Comparison of ENCODE assay signal across 24 mouse cellular contexts in the genomic region with DNA sequence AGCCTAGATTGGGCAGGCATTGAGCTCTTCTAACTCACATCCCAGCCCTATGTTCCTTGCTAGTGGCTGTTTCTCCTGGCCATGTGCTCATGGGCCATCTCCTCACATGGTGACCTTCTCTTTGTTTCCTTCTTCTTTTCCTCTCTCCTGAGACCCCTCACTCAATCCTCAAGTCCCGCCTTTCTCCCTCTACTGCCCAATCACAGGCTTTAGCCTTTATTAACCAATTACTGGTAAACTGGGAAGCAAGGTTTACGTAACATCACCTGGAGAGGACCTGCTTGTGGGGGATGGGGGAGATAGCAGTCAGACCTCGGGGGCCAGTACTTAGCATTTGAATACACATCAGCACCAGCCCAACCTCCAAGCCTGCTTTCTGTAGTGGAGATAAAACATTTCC. TPM values are rescaled to one million over a fixed set of nuclear protein-coding genes. Genes with fewer than 3 reads are reported as not detected.
DNase-seq lines count a peak whose midpoint lies in the region; ATAC-seq and TF ChIP-seq lines count a peak whose summit lies in the region.
"Had no signal": no experiment of that assay in that cellular context is flagged by ENCODE, and none has a peak within 500 bp of the region (broad histone marks: within the 10 kb centered on the region; RNA-seq: fewer than 3 reads in every experiment).

No protein-coding gene starts in this region.

- H3K36me3 ChIP-seq in hindbrain, embryonic 14.5 days (replicated peaks; ENCODE audit: control insufficient read depth, insufficient read depth) = no peaks in the 10 kb centered on the region
- no peaks in the 10 kb centered on the region for H3K36me3 ChIP-seq in hindbrain, embryonic 11.5 days (ENCODE audit: control insufficient read depth, insufficient read depth, low read length)
- H3K36me3 ChIP-seq in ES-Bruce4 (ENCODE audit: control insufficient read depth, insufficient read depth, low read length, poor library complexity, severe bottlenecking) = no peaks in the 10 kb centered on the region
- no peaks in the 10 kb centered on the region for H3K36me3 ChIP-seq in neural tube, embryonic 14.5 days (ENCODE audit: control insufficient read depth, insufficient read depth, low read length)
- H3K36me3 ChIP-seq: embryonic facial prominence, embryonic 12.5 days; forebrain, embryonic 12.5 days; heart, embryonic 15.5 days; intestine, embryonic 15.5 days; limb, embryonic 15.5 days; liver, embryonic 15.5 days; lung, embryonic 15.5 days; stomach, embryonic 15.5 days had no signal

- H3K9me3 ChIP-seq in hindbrain, embryonic 14.5 days (ENCODE audit: control insufficient read depth, low read length) = no peaks in the 10 kb centered on the region
- no peaks in the 10 kb centered on the region for H3K9me3 ChIP-seq in hindbrain, embryonic 11.5 days (ENCODE audit: control insufficient read depth, low read length)
- H3K9me3 ChIP-seq in ES-Bruce4 (replicated peaks; ENCODE audit: control insufficient read depth, insufficient read depth, low read length, poor library complexity, severe bottlenecking) = no peaks in the 10 kb centered on the region
- no peaks in the 10 kb centered on the region for H3K9me3 ChIP-seq in neural tube, embryonic 14.5 days (ENCODE audit: control insufficient read depth, low read length)
- H3K9me3 ChIP-seq: embryonic facial prominence, embryonic 12.5 days; heart, embryonic 15.5 days; intestine, embryonic 15.5 days; limb, embryonic 15.5 days; liver, embryonic 15.5 days; lung, embryonic 15.5 days; stomach, embryonic 15.5 days had no signal

- no peak for TF ChIP-seq CTCF in ES-Bruce4 (IDR thresholded peaks at IDR 0.05; ENCODE audit: low read depth, low read length)
- TF ChIP-seq CTCF in brain, embryonic 14.5 days (IDR thresholded peaks at IDR 0.05; ENCODE audit: borderline replicate concordance, extremely low read depth, insufficient read depth, insufficient read length) = no peak

- no peak for TF ChIP-seq POLR2A in ES-Bruce4 (IDR thresholded peaks at IDR 0.05; ENCODE audit: insufficient read depth, low read length)
- TF ChIP-seq POLR2A in brain, embryonic 14.5 days (IDR thresholded peaks at IDR 0.05; ENCODE audit: borderline replicate concordance, extremely low read depth, insufficient read depth, insufficient read length, poor library complexity, severe bottlenecking) = no peak

- peak overlapping the region; percentile 52; the same call in 1 of the 2 replicates for H3K27ac ChIP-seq in hindbrain, embryonic 14.5 days
- no peak overlapping the region for H3K27ac ChIP-seq in hindbrain, embryonic 11.5 days (ENCODE audit: low read depth, low read length)
- H3K27ac ChIP-seq in ES-Bruce4 (ENCODE audit: insufficient read depth, low read length) = peak overlapping the region; percentile 81
- H3K27ac ChIP-seq in neural tube, embryonic 14.5 days (ENCODE audit: low read depth, low read length) = no peak overlapping the region
- H3K27ac ChIP-seq: embryonic facial prominence, embryonic 12.5 days; forebrain, embryonic 12.5 days; heart, embryonic 15.5 days; intestine, embryonic 15.5 days; limb, embryonic 15.5 days; liver, embryonic 15.5 days; lung, embryonic 15.5 days; stomach, embryonic 15.5 days had no signal

- peak; percentile 59; the same call in 1 of the 2 replicates for ATAC-seq in hindbrain, embryonic 14.5 days (ENCODE audit: low FRiP score)
- no peak for ATAC-seq in hindbrain, embryonic 11.5 days (ENCODE audit: low FRiP score)
- ATAC-seq in neural tube, embryonic 14.5 days (ENCODE audit: low read depth) = peak; percentile 75
- ATAC-seq: intestine, embryonic 15.5 days had no signal

- no peak overlapping the region for H3K4me2 ChIP-seq in hindbrain, embryonic 14.5 days (replicated peaks)
- H3K4me2 ChIP-seq in hindbrain, embryonic 11.5 days (replicated peaks; ENCODE audit: low read depth, low read length) = no peak overlapping the region
- no peak overlapping the region for H3K4me2 ChIP-seq in neural tube, embryonic 14.5 days (ENCODE audit: low read depth, low read length)
- H3K4me2 ChIP-seq: embryonic facial prominence, embryonic 12.5 days; forebrain, embryonic 12.5 days; heart, embryonic 15.5 days; intestine, embryonic 15.5 days; limb, embryonic 15.5 days; liver, embryonic 15.5 days; lung, embryonic 15.5 days; stomach, embryonic 15.5 days had no signal

- no peaks in the 10 kb centered on the region for H3K4me1 ChIP-seq in hindbrain, embryonic 14.5 days (replicated peaks; ENCODE audit: control insufficient read depth, insufficient read depth, low read length)
- H3K4me1 ChIP-seq in hindbrain, embryonic 11.5 days (replicated peaks; ENCODE audit: control insufficient read depth, insufficient read depth, low read length) = no peaks in the 10 kb centered on the region
- peaks cover 2% of the 10 kb centered on the region for H3K4me1 ChIP-seq in ES-Bruce4 (ENCODE audit: control insufficient read depth, insufficient read depth, low read length)
- H3K4me1 ChIP-seq in neural tube, embryonic 14.5 days (ENCODE audit: control insufficient read depth, insufficient read depth, low read length) = no peaks in the 10 kb centered on the region
- H3K4me1 ChIP-seq: embryonic facial prominence, embryonic 12.5 days; heart, embryonic 15.5 days; intestine, embryonic 15.5 days; limb, embryonic 15.5 days; liver, embryonic 15.5 days; lung, embryonic 15.5 days; stomach, embryonic 15.5 days had no signal

- no peak overlapping the region for H3K4me3 ChIP-seq in hindbrain, embryonic 14.5 days (replicated peaks; ENCODE audit: low read length)
- H3K4me3 ChIP-seq in hindbrain, embryonic 11.5 days (ENCODE audit: low read depth, low read length) = no peak overlapping the region
- no peak overlapping the region for H3K4me3 ChIP-seq in ES-Bruce4 (ENCODE audit: low read depth, low read length)
- H3K4me3 ChIP-seq in neural tube, embryonic 14.5 days (ENCODE audit: low read depth, low read length) = no peak overlapping the region
- H3K4me3 ChIP-seq: embryonic facial prominence, embryonic 12.5 days; forebrain, embryonic 12.5 days; heart, embryonic 15.5 days; intestine, embryonic 15.5 days; limb, embryonic 15.5 days; liver, embryonic 15.5 days; lung, embryonic 15.5 days; megakaryocyte, embryonic 14.5 days; stomach, embryonic 15.5 days had no signal

- 23% methylated on average over 3 of the region's 3 CpGs for WGBS in hindbrain, embryonic 14.5 days
- 36% methylated on average over 3 of the region's 3 CpGs for WGBS in hindbrain, embryonic 11.5 days
- WGBS in neural tube, embryonic 14.5 days = 28% methylated on average over 3 of the region's 3 CpGs

- peak; percentile 97 for TF ChIP-seq EP300 in ES-Bruce4 (IDR thresholded peaks at IDR 0.05; ENCODE audit: insufficient read depth, low read depth, low read length)

- H3K9ac ChIP-seq in hindbrain, embryonic 14.5 days = no peak overlapping the region
- no peak overlapping the region for H3K9ac ChIP-seq in hindbrain, embryonic 11.5 days (ENCODE audit: low read depth, low read length)
- peak overlapping the region; percentile 37; the same call in 1 of the 2 replicates for H3K9ac ChIP-seq in ES-Bruce4 (ENCODE audit: low read depth, poor library complexity, severe bottlenecking)
- no peak overlapping the region for H3K9ac ChIP-seq in neural tube, embryonic 14.5 days (replicated peaks; ENCODE audit: low read depth, low read length)
- H3K9ac ChIP-seq: embryonic facial prominence, embryonic 12.5 days; forebrain, embryonic 12.5 days; heart, embryonic 15.5 days; intestine, embryonic 15.5 days; limb, embryonic 15.5 days; liver, embryonic 15.5 days; lung, embryonic 15.5 days; stomach, embryonic 15.5 days had no signal

- H3K27me3 ChIP-seq in hindbrain, embryonic 14.5 days (ENCODE audit: control insufficient read depth, insufficient read depth, low read length) = no peaks in the 10 kb centered on the region
- no peaks in the 10 kb centered on the region for H3K27me3 ChIP-seq in hindbrain, embryonic 11.5 days (ENCODE audit: control insufficient read depth, insufficient read depth, low read length)
- H3K27me3 ChIP-seq in ES-Bruce4 (ENCODE audit: control insufficient read depth, insufficient read depth, low read length, poor library complexity, severe bottlenecking) = no peaks in the 10 kb centered on the region
- no peaks in the 10 kb centered on the region for H3K27me3 ChIP-seq in neural tube, embryonic 14.5 days (ENCODE audit: control insufficient read depth, insufficient read depth, low read length)
- H3K27me3 ChIP-seq: embryonic facial prominence, embryonic 12.5 days; forebrain, embryonic 12.5 days; heart, embryonic 15.5 days; intestine, embryonic 15.5 days; limb, embryonic 15.5 days; liver, embryonic 15.5 days; lung, embryonic 15.5 days; stomach, embryonic 15.5 days had no signal

- DNase-seq in hindbrain, embryonic 14.5 days (ENCODE audit: low spot score) = no peak
- no peak for DNase-seq in hindbrain, embryonic 11.5 days (ENCODE audit: low spot score)
- peak; percentile 27 for DNase-seq in brain, embryonic 14.5 days (ENCODE audit: low read depth)
- no peak for DNase-seq in heart, postnatal 4 days
- no peak for DNase-seq in adrenal gland, adult 2 months
- DNase-seq: cerebellum, adult 11-12 months; cerebellum, postnatal 14 days; heart, postnatal 36 days; kidney, adult 8-10 months; kidney, postnatal 10 days; left cerebral cortex, postnatal 4 days; lung, postnatal 36 days; thymus, postnatal 36 days had no signal

RNA-seq across cellular contexts. Expression of a gene that starts 10.6 kb away (rescaled TPM):
- polyA plus RNA-seq in hindbrain, embryonic 14.5 days (2014; fragmentation: Nextera tagmentation; extraction: Ambion mirVana) = 66.1 and 66.7 TPM in 2 replicates
- 70.4 and 76.2 TPM in 2 replicates for polyA plus RNA-seq in hindbrain, embryonic 11.5 days (2014; fragmentation: Nextera tagmentation; extraction: Ambion mirVana)
- 70.7 and 72.0 TPM in 2 replicates for polyA plus RNA-seq in ES-Bruce4 (2011; ENCODE audit: insufficient read depth, insufficient read length, low read depth, missing spikeins)
- polyA plus RNA-seq in brain, embryonic 14.5 days (2012; rRNA removed) = 17.9 and 26.4 TPM in 2 replicates
- 71.8 and 76.5 TPM in 2 replicates for polyA plus RNA-seq in neural tube, embryonic 14.5 days (2014; fragmentation: Nextera tagmentation; extraction: Ambion mirVana)
- 10 to 100 TPM; 89.9 to 94.5 TPM for total RNA-seq in heart, postnatal 4 days (2021)
- 10 to 100 TPM; 67.6 to 81.4 TPM for total RNA-seq in adrenal gland, adult 2 months (2021)
- polyA plus RNA-seq in adrenal gland, adult 2 months (2012; rRNA removed) = 8.0 and 9.2 TPM in 2 replicates

RNA-seq across cellular contexts. Expression of a gene that starts 26.7 kb away (rescaled TPM):
- 938 and 954 TPM in 2 replicates for polyA plus RNA-seq in hindbrain, embryonic 14.5 days (2014; fragmentation: Nextera tagmentation; extraction: Ambion mirVana)
- polyA plus RNA-seq in hindbrain, embryonic 11.5 days (2014; fragmentation: Nextera tagmentation; extraction: Ambion mirVana) = 783 and 816 TPM in 2 replicates
- 126 and 131 TPM in 2 replicates for polyA plus RNA-seq in ES-Bruce4 (2011; ENCODE audit: insufficient read depth, insufficient read length, low read depth, missing spikeins)
- polyA plus RNA-seq in brain, embryonic 14.5 days (2012; rRNA removed) = 1,206 and 1,229 TPM in 2 replicates
- 1,170 and 1,195 TPM in 2 replicates for polyA plus RNA-seq in neural tube, embryonic 14.5 days (2014; fragmentation: Nextera tagmentation; extraction: Ambion mirVana)
- 10 to 100 TPM; 14.6 to 22.6 TPM for total RNA-seq in heart, postnatal 4 days (2021)
- total RNA-seq in adrenal gland, adult 2 months (2021) = 10 to 100 TPM; 24.6 to 44.7 TPM
- 12.3 and 16.5 TPM in 2 replicates for polyA plus RNA-seq in adrenal gland, adult 2 months (2012; rRNA removed)

RNA-seq across cellular contexts. Expression of a gene that starts 27.5 kb away (rescaled TPM):
- 14.5 and 25.4 TPM in 2 replicates for polyA plus RNA-seq in hindbrain, embryonic 14.5 days (2014; fragmentation: Nextera tagmentation; extraction: Ambion mirVana)
- polyA plus RNA-seq in hindbrain, embryonic 11.5 days (2014; fragmentation: Nextera tagmentation; extraction: Ambion mirVana) = 9.6 and 16.8 TPM in 2 replicates
- polyA plus RNA-seq in ES-Bruce4 (2011; ENCODE audit: insufficient read depth, insufficient read length, low read depth, missing spikeins) = 28.5 and 40.0 TPM in 2 replicates
- polyA plus RNA-seq in brain, embryonic 14.5 days (2012; rRNA removed) = 15.0 and 45.2 TPM in 2 replicates
- 17.9 and 26.8 TPM in 2 replicates for polyA plus RNA-seq in neural tube, embryonic 14.5 days (2014; fragmentation: Nextera tagmentation; extraction: Ambion mirVana)
- total RNA-seq in heart, postnatal 4 days (2021) = 1 to 10 TPM; 5.8 to 6.4 TPM
- 10 to 100 TPM; 26.8 to 27.4 TPM for total RNA-seq in adrenal gland, adult 2 months (2021)
- polyA plus RNA-seq in adrenal gland, adult 2 months (2012; rRNA removed) = 130 and 175 TPM in 2 replicates

Comparison
In these comparisons a context has a peak if more than half of its experiments do, and no peak if none do; other contexts are left out.
1. H3K27ac ChIP-seq: peak in hindbrain, embryonic 14.5 days (single experiment) and ES-Bruce4 (single experiment); none in hindbrain, embryonic 11.5 days (single experiment) and neural tube, embryonic 14.5 days (single experiment).